Mouse (Mus musculus): Measurements from ENCODE around the gene S100a8.

DNA sequence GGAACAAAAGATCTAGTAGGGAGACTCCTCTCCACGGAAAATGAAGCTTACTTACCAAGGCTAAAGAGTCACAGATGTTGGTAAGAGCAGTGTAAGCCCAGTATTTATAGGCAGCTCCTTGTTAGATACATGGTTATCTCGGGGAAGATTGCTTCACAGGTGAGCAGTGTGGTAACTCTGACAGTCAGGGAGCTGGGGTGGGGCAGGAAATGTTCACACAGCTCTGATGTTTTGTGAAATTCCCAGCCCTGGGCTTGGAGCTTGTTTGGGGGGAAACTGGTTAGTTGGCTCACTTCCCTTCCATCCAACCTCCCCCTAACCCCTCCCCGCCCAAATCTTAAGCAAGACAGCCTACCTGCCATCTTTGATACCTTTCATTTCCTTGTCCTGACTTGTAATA, 26.8 kb downstream of the S100a8 start, which contains the start of gene S100a9:
- TF ChIP-seq CTCF (IDR thresholded peaks at IDR 0.05; ENCODE audit: extremely low read depth, insufficient read depth, low read length) (no peak), POLR2A (IDR thresholded peaks at IDR 0.05; ENCODE audit: extremely low read depth, insufficient read depth, low read length) (no peak)

Data from cortical plate, adult 2 months (tissue).